Mouse (Mus musculus) thymus, postnatal 4 days (tissue): ENCODE results near the gene Stab2.

ENCODE experiments used
- DNase-seq: peaks from one replicate; pipeline ENCODE4 v3.0.0; 2021

Gene Stab2

GRCm38 (mm10) chr10:86819649-86820165 is 188.1 kb downstream of the Stab2 start:
- no peak for DNase-seq

GRCm38 (mm10) chr10:86815133-86815532 is 192.7 kb downstream of the Stab2 start:
- DNase-seq: no peak

- no peak for DNase-seq
Observed at GRCm38 (mm10) chr10:86814292-86815131, 193.3 kb downstream of the Stab2 start.

- DNase-seq: no peak
Observed at GRCm38 (mm10) chr10:86810612-86811011, 197.2 kb downstream of the Stab2 start.

GRCm38 (mm10) chr10:86810000-86810399 is 197.8 kb downstream of the Stab2 start:
- no peak for DNase-seq

- DNase-seq: no peak
Observed at GRCm38 (mm10) chr10:86808013-86808758, 199.6 kb downstream of the Stab2 start.

GRCm38 (mm10) chr10:86807362-86807761 is 200.5 kb downstream of the Stab2 start:
- DNase-seq: no peak

GRCm38 (mm10) chr10:86796073-86796741 is 211.6 kb downstream of the Stab2 start:
- no peak for DNase-seq

- DNase-seq: no peak
Observed at GRCm38 (mm10) chr10:86794794-86795535, 212.9 kb downstream of the Stab2 start.

- DNase-seq: no peak
Observed at GRCm38 (mm10) chr10:86794196-86794595, 213.6 kb downstream of the Stab2 start.

- no peak for DNase-seq
Observed at GRCm38 (mm10) chr10:86793509-86793951, 214.3 kb downstream of the Stab2 start.

GRCm38 (mm10) chr10:86791507-86792184 is 216.2 kb downstream of the Stab2 start:
- no peak for DNase-seq
